Mouse (Mus musculus) cortical plate, adult 2 months (tissue): ENCODE data around the gene Olfr275.

Experiments
- CTCF ChIP-seq: fragments of 200-500 bp; IDR thresholded peaks from 2 replicates; pipeline ENCODE4 v1.5.1; 2011; ENCODE audit warnings: mild to moderate bottlenecking, control low read depth, low read length; ENCODE audit not compliant: insufficient read depth; ENCODE audit errors: extremely low read depth
- POLR2A ChIP-seq: fragments of 200-500 bp; IDR thresholded peaks from 2 replicates; pipeline ENCODE4 v1.6.1; 2011; ENCODE audit warnings: mild to moderate bottlenecking, low read length, control low read depth; ENCODE audit not compliant: insufficient read depth; ENCODE audit errors: extremely low read depth

GRCm38 (mm10) chr4:52864156-52864555 is 49.8 kb downstream of the Olfr275 start:
- TF ChIP-seq CTCF (no peak), POLR2A (no peak)
